Mouse (Mus musculus): ENCODE data around the gene Synpo2. TPM values are rescaled to one million over a fixed set of nuclear protein-coding genes. Genes with fewer than 3 reads are reported as not detected.
"Not testable (repeated sequence)": the region's sequence is repeated elsewhere in the genome, so short reads cannot be mapped to it uniquely, and the experiment has no call there.

Gene Synpo2
- polyA plus RNA-seq, 1 experiment from 2014 or later: 11.5 TPM

- Histone ChIP-seq H3K27me3 (no peaks in the 10 kb centered on the region), H3K36me3 (no peaks in the 10 kb centered on the region), H3K4me2 (no peak overlapping the region), H3K27ac (no peak overlapping the region), H3K9me3 (replicated peaks) (no peaks in the 10 kb centered on the region), H3K4me3 (replicated peaks) (no peak overlapping the region), H3K4me1 (peaks cover 15% of the 10 kb centered on the region), H3K9ac (no peak overlapping the region)
- ATAC-seq (replicated peaks; ENCODE audit: low FRiP score): no peak
- WGBS: 83% methylated on average over 6 of the region's 6 CpGs
Observed at GRCm38 (mm10) chr3:123141069-123141468, 94.9 kb downstream of the Synpo2 start.

GRCm38 (mm10) chr3:123140134-123140533, 95.8 kb downstream of the Synpo2 start:
- 90% methylated on average over 3 of the region's 3 CpGs for WGBS
- peak overlapping the region; percentile 60; the same call in 1 of the 2 replicates for H3K27ac ChIP-seq

GRCm38 (mm10) chr3:123139619-123140018, 96.3 kb downstream of the Synpo2 start:
- Histone ChIP-seq H3K9me3 (replicated peaks) (no peaks in the 10 kb centered on the region), H3K9ac (no peak overlapping the region), H3K27me3 (no peaks in the 10 kb centered on the region), H3K4me2 (no peak overlapping the region), H3K4me3 (replicated peaks) (no peak overlapping the region), H3K4me1 (peaks cover 15% of the 10 kb centered on the region), H3K36me3 (no peaks in the 10 kb centered on the region), H3K27ac (peak overlapping the region; percentile 79)
- 67% methylated on average over 5 of the region's 5 CpGs for WGBS
- ATAC-seq (replicated peaks; ENCODE audit: low FRiP score): no peak

More at GRCm38 (mm10) chr3:123140134-123140533, 95.8 kb downstream of the Synpo2 start:
- H3K4me1 ChIP-seq: peaks cover 15% of the 10 kb centered on the region
- no peaks in the 10 kb centered on the region for H3K9me3 ChIP-seq (replicated peaks)
- H3K27me3 ChIP-seq: no peaks in the 10 kb centered on the region
- H3K9ac ChIP-seq: no peak overlapping the region
- ATAC-seq (replicated peaks; ENCODE audit: low FRiP score): no peak
- no peak overlapping the region for H3K4me2 ChIP-seq
- no peak overlapping the region for H3K4me3 ChIP-seq (replicated peaks)
- H3K36me3 ChIP-seq: no peaks in the 10 kb centered on the region

DNA sequence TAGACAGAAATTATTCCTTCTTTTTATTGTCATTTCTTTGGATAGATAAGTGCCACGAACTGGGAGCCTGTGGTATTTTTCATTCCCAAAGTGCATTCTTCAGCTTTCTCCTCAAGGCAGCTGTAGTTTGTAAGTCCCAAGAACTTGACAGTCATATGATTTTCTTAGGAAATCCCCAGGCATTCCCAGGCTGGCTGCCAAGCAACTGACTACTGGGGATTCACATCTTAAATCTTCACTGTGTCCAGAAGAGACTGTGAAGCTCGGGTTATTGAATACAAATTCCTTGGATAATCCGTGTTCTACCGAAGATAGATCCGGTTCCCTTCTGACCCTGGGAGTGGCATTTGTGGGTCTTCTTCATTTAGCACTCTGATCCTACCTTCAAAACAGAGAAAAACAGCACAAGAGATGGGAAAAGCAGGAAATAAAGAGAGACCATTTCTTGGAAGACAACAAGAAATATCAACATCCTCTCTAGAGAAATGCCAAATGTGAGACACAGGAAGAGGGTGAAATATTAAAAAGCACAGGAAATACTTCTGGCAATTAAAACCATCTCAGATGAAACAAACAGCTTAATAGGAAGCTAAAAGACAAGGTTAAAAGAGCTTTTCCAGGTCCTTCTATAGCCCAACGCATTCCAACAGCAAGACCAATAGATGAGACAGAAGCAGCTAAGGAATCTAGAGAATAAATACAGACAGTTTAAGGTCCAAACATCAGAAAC, 97.5 kb downstream of the Synpo2 start:
- 46% methylated on average over 6 of the region's 6 CpGs for WGBS
- H3K9ac ChIP-seq: no peak overlapping the region

DNA sequence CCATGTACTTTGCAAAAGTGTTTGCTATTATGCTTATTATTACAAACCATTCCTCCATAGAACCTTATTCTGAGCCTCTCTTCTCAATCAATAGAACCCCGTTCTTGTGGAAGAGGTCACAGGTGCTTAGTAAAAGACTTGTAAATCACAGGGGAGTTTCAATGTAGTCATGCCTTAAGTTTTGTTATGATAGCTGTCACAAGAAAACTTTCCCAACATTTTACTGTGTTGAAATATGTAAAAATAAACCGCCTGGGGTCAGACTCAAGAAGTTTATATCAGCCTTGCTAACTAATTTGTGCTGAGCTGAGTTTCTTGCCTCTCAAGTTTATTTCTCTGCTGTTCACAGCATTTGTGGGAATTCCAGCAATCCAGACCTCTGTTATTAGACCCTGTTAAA, 103.8 kb downstream of the Synpo2 start:
- no peak for ATAC-seq (replicated peaks; ENCODE audit: low FRiP score)
- Histone ChIP-seq H3K27me3 (no peaks in the 10 kb centered on the region), H3K4me2 (no peak overlapping the region), H3K27ac (no peak overlapping the region), H3K9ac (no peak overlapping the region), H3K4me3 (replicated peaks) (no peak overlapping the region), H3K9me3 (replicated peaks) (no peaks in the 10 kb centered on the region), H3K4me1 (no peaks in the 10 kb centered on the region), H3K36me3 (no peaks in the 10 kb centered on the region)
- WGBS: 57% methylated on average over 2 of the region's 2 CpGs

More for the DNA sequence above, 97.5 kb downstream of the Synpo2 start:
- Histone ChIP-seq H3K4me3 (replicated peaks) (no peak overlapping the region), H3K27me3 (no peaks in the 10 kb centered on the region), H3K36me3 (no peaks in the 10 kb centered on the region), H3K27ac (peak overlapping the region; percentile 79), H3K9me3 (replicated peaks) (no peaks in the 10 kb centered on the region), H3K4me1 (peaks cover 15% of the 10 kb centered on the region), H3K4me2 (peak overlapping the region; percentile 27)
- 0 out of 2 replicates have a peak, but pooled peaks have one; percentile 15 for ATAC-seq (replicated peaks; ENCODE audit: low FRiP score)

DNA sequence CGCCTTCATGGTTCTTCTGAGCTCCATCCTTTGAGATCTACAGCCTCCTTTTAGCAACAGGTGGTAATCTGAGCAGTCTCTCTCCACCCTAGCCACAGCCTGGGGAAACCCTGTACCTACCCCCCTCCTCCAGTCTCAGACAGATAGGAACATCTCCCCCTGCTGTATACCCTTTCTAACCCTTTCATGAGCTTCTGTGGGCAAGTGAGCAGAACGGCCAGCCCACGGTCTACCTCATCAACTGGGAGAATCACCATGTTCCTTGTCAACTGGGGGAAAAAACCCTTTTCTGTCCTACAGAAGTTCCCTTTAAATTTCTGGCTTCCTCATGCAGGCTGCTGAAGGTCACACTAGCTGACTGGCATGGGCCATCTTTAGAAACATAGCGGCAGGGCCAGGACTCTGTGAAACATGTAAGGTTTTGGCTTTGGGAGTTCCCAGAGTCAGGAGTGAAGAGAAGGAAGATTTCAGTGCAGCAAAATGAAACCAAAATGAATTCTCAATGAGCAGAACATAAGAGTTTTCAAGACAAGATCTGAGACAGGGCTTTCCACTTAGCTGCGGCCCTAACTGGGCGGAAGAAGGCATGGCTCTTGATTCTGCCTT, 104.7 kb downstream of the Synpo2 start:
- WGBS: 85% methylated on average over 6 of the region's 6 CpGs
- Histone ChIP-seq H3K36me3 (no peaks in the 10 kb centered on the region), H3K27ac (no peak overlapping the region), H3K9ac (no peak overlapping the region), H3K4me2 (no peak overlapping the region), H3K9me3 (replicated peaks) (no peaks in the 10 kb centered on the region), H3K27me3 (no peaks in the 10 kb centered on the region), H3K4me1 (no peaks in the 10 kb centered on the region), H3K4me3 (replicated peaks) (no peak overlapping the region)
- no peak for ATAC-seq (replicated peaks; ENCODE audit: low FRiP score)

DNA sequence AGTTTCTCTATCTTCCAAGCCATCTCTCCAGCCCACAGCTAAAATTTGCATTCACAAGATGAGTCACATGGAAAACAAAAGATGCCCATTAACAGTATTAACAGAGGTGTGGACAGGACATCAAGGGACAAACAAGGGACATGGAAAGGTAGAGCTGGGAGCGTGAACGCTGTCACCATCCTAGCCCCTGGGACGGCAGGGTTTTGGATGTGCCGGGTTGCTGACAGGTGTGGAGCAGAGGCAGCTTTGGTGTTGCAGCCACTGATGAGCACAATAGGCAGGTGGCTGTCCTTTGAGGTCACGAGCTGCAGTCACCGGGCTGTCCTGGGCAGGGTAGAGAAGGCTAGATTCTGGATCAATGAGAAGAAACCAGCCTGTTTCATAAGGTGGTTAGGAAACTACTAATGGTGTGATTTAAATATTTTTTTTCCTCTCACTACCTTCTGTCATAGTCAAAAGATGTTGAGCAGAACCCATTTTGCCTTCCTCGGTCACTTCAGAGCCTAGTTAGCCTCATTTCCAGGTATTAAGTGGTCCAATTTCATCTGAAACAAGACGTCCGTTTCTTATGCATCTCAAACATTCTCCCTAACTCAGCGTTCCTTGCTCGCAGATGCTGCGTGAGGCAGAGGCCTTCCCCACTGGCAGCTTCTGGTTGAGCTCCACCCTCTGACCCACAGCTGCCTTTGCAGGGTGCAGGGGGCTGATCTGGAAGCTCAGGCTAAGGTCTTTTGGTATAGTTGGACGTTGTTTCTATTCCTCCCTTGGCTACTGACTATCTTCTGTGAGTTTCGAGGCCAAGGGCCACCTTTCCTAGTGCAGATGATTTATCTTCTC, 105.4 kb downstream of the Synpo2 start:
- Histone ChIP-seq H3K4me1 (no peaks in the 10 kb centered on the region), H3K9ac (no peak overlapping the region), H3K4me2 (no peak overlapping the region), H3K4me3 (replicated peaks) (no peak overlapping the region), H3K36me3 (no peaks in the 10 kb centered on the region), H3K27ac (no peak overlapping the region), H3K9me3 (replicated peaks) (no peaks in the 10 kb centered on the region), H3K27me3 (no peaks in the 10 kb centered on the region)
- ATAC-seq (replicated peaks; ENCODE audit: low FRiP score): no peak
- 77% methylated on average over 14 of the region's 14 CpGs for WGBS

DNA sequence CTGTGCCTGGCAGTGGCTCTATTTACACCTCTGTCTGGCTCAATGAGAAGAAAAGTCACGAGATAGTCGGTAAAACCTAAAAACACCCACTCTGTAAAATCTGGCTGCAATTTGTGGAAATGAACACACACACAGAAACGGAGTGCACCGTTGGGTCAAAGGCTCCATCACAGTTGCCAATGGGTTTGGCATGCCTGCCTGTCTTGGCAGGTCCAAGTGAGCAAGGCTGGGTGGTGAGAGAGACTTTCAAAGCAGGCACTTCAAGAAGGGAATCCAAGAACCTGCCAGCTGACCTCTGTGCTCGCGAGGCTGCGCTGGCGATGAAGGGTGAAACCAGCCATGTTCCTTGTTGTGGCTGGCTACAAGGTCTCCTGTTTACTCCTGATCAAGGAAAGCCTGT, 107.2 kb downstream of the Synpo2 start:
- no peak for ATAC-seq (replicated peaks; ENCODE audit: low FRiP score)
- no peak overlapping the region for H3K27ac ChIP-seq
- no peak overlapping the region for H3K4me2 ChIP-seq
- H3K4me1 ChIP-seq: no peaks in the 10 kb centered on the region
- 86% methylated on average over 8 of the region's 8 CpGs for WGBS
- no peak overlapping the region for H3K4me3 ChIP-seq (replicated peaks)
- no peak overlapping the region for H3K9ac ChIP-seq
- H3K9me3 ChIP-seq (replicated peaks): no peaks in the 10 kb centered on the region
- H3K36me3 ChIP-seq: no peaks in the 10 kb centered on the region
- H3K27me3 ChIP-seq: no peaks in the 10 kb centered on the region

DNA sequence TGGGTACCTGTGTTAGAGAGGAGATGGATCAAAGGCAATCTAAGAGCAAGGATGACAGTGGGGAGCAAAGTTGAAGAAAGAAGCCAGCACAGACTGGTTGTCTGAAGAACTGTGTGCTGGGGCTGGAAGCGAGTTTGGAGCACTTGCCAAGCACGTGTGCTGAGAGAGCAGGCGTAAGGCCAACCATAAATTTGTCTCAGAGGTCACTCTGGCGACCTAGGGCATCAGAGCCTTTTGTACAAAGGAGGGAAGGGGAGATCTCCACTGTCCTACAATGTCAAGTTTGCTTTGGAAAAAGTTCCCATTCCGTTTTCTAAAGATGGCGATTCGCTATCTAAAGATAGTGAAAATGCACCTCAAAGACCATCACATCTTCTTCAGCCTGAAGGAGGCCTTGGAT, 107.9 kb downstream of the Synpo2 start:
- no peak for ATAC-seq (replicated peaks; ENCODE audit: low FRiP score)
- WGBS: 49% methylated on average over 7 of the region's 7 CpGs

DNA sequence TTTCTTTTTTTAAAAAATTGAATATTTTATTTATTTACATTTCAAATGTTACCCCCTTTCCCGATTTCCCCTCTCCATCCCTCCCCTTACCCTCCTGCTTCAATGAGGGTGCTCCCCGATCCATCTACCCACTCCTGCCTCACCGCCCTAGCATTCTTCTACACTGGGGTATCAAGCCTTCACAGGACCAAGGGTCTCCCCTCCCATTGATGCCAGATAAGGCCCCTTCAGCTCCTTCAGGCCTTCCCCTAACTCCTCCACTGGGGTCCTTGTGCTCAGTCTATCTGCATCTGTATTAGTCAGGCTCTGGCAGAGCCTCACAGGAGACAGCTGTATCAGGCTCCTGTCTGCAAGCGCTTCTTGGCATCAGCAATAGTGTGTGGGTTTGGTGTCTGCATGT, 109.2 kb downstream of the Synpo2 start:
- H3K9ac ChIP-seq; H3K9me3 ChIP-seq (replicated peaks); H3K36me3 ChIP-seq; H3K27me3 ChIP-seq; H3K4me2 ChIP-seq; H3K4me1 ChIP-seq; ATAC-seq (replicated peaks; ENCODE audit: low FRiP score); H3K27ac ChIP-seq; H3K4me3 ChIP-seq (replicated peaks): not testable (repeated sequence)
- 95% methylated on average over 4 of the region's 4 CpGs for WGBS

More for the DNA sequence above, 107.9 kb downstream of the Synpo2 start:
- H3K27ac ChIP-seq: no peak overlapping the region
- no peak overlapping the region for H3K4me3 ChIP-seq (replicated peaks)
- no peak overlapping the region for H3K4me2 ChIP-seq
- H3K36me3 ChIP-seq: no peaks in the 10 kb centered on the region
- no peak overlapping the region for H3K9ac ChIP-seq
- H3K4me1 ChIP-seq: no peaks in the 10 kb centered on the region
- H3K27me3 ChIP-seq: no peaks in the 10 kb centered on the region
- H3K9me3 ChIP-seq (replicated peaks): no peaks in the 10 kb centered on the region

GRCm38 (mm10) chr3:123123817-123124216, 112.1 kb downstream of the Synpo2 start:
- Histone ChIP-seq H3K27me3 (no peaks in the 10 kb centered on the region), H3K9me3 (replicated peaks) (no peaks in the 10 kb centered on the region), H3K27ac (no peak overlapping the region), H3K9ac (no peak overlapping the region), H3K4me1 (no peaks in the 10 kb centered on the region), H3K4me2 (no peak overlapping the region), H3K36me3 (no peaks in the 10 kb centered on the region), H3K4me3 (replicated peaks) (no peak overlapping the region)
- 72% methylated on average over 8 of the region's 8 CpGs for WGBS
- ATAC-seq (replicated peaks; ENCODE audit: low FRiP score): no peak

Measured in kidney, embryonic 15.5 days (tissue).